Mouse (Mus musculus): Measurements from ENCODE around the gene Zc3hav1l.
A peak's percentile ranks its signal among the peaks of the same experiment; 100 is the strongest.

The Zc3hav1l gene

GRCm38 (mm10) chr6:38263393-38264159, 35.5 kb downstream of the Zc3hav1l start:
- DNase-seq: no peak

GRCm38 (mm10) chr6:38261877-38262276, 37.2 kb downstream of the Zc3hav1l start:
- no peak for DNase-seq

- no peak for DNase-seq
Observed at GRCm38 (mm10) chr6:38257506-38257905, 41.6 kb downstream of the Zc3hav1l start.

GRCm38 (mm10) chr6:38256793-38257192, 42.3 kb downstream of the Zc3hav1l start:
- no peak for DNase-seq

GRCm38 (mm10) chr6:38255794-38256193, 43.3 kb downstream of the Zc3hav1l start:
- DNase-seq: no peak

GRCm38 (mm10) chr6:38253736-38254641, 45.1 kb downstream of the Zc3hav1l start, which contains the start of gene D630045J12Rik:
Gene D630045J12Rik (minus strand): TSS chr6:38254009.
- DNase-seq: peak; percentile 91

DNA sequence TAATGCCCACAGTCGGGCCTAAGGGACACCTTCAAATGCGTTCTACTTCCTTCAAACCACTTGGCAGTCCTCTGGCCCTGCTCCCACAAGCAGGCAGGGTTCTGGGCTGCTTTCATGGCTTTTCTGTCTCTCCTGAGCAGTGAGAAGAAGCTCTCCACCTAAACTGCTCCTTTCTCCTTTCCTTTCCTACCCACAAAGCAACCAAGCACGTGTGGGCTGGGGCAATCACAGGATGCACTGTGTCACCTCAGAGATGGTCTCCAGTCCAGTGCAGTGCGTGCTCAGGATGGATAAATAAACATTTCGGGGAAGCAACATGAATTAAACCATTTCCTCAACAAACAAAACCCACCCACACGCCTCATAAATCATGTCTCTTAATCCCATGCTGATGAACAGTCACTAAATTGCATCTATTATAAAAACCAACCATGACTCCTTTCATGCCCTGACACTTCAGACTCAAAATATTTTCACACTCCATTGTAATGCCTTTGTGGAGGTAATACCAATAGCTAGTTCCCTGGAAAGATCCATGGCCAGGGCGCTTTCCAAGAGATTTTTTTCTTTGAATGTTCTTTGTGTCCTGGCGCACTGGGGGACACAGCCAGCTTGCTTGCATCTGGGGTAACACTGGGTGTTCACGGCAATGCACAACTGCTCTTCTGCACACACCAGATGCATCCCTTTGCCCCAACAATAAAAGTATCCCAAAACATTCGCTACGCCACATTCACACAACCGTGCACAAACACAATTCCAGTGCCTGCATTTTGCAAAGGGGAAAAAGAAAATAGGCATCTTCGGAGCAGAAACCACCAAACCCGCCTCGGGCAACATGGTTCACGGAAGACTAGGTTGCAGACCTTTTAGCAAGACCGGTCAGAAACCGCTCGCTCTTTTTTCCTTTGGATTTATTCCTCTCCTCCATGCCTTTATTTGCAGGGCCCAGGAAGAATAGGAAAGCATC, 46.0 kb downstream of the Zc3hav1l start:
- peak; percentile 59 for DNase-seq

GRCm38 (mm10) chr6:38252139-38252538, 46.9 kb downstream of the Zc3hav1l start:
- peak; percentile 26 for DNase-seq

- DNase-seq: no peak
Observed at GRCm38 (mm10) chr6:38251464-38251863, 47.6 kb downstream of the Zc3hav1l start.

DNA sequence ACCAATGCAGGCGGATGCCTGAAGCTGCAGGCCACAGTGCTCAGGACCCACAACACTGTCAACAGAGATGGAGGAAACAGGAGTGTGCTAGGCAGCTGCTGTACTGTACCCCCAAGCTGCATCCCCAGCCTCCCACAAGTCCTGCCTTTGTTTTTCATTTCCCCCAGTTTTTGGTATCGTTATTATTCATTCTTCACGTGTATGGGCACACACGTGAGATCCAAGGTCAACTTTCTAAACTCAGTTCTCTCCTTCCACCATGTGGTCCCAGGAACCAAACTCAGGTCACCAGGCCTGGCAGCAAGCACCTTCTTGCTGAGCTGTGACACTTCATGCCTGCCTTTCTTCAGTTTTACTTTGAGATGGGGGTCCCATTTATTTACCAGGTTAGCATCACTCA, 51.7 kb downstream of the Zc3hav1l start:
- no peak for DNase-seq

DNA sequence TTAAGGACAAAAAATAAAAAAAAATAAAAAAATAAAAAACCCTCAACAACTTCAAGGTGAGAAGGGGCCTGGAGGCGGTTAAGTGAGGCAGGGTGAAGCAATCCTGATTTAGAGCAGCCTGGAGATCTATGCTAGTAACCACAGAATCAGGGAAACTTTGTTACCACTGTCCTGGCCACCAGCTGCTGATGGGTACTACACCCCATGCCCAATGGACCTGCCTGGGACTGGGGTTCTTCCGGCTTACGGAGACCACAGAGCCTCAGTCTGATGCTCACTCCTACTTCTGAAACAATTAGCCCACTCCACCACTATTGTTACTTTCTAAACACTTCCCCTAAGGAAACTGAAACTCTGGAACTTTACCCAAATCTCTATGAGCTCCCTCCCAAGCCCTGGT, 54.3 kb downstream of the Zc3hav1l start:
- DNase-seq: no peak

- no peak for DNase-seq
Observed at GRCm38 (mm10) chr6:38244167-38244566, 54.9 kb downstream of the Zc3hav1l start.

DNA sequence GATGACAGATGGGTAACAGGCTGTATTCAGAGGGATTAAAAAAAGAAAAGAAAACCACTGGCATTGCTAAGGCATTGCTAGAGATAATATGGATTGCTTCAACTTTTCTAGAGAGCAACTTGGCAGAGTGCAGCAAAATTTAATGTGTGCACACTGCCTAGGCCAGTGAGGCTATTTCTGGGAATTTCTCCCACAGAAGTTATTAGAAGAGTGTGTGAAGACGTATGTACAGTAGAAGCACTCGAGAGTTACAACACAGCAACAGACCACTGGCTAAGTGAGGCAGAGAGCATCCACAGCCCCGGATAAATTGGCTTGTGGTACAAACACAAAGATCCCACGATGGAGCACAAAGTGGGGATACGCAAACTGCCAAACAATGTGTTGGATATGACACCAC, 56.2 kb downstream of the Zc3hav1l start:
- DNase-seq: no peak

- no peak for DNase-seq
Observed at GRCm38 (mm10) chr6:38242295-38242830, 56.7 kb downstream of the Zc3hav1l start.

- no peak for DNase-seq
Observed at GRCm38 (mm10) chr6:38241508-38241907, 57.6 kb downstream of the Zc3hav1l start.

DNA sequence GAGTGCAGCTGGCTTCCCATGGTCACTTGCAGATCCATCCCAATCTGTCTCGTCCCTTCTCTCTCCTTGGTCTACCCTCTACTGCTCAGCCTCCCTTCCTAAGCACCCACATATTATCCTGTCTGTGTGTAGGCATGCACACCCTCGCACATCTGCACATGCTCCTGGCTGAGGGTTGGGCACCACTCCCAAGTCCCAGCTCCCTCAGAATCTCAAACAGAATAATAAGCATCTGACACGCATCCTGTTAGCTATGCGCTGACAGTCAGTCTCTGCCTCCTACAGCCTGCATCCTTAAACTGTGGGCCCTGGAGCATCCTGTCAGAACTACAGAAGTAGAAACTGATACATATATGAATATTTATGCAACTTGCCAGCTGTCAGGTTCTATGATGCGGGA, 58.4 kb downstream of the Zc3hav1l start:
- no peak for DNase-seq

DNA sequence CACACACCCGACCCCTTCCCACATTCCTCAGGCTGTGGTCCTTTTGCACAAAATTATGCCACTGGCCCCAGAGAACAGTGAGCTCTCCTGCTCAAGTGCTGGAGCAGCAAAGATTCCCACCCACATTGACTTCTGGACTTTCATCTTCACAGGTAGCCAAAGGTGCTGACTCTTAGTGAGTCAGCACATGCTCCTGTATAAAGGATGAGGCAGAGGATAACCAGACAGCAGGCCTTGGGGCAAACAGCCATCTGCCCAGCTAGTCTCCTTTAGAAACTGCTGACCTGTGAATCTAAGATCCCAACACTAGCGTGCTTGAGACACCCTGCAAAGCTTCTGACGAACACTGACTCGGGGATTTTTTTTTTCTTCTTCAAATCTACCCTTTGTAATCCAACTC, 60.7 kb downstream of the Zc3hav1l start:
- DNase-seq: no peak

Measured in embryo, embryonic 11 days (tissue).